Mouse (Mus musculus) embryonic fibroblast, embryonic 13.5 days (primary cell): ENCODE data around the gene Ifi203. TPM values are rescaled to one million over a fixed set of nuclear protein-coding genes. Genes with fewer than 3 reads are reported as not detected.
"Not testable (repeated sequence)": the region's sequence is repeated elsewhere in the genome, so short reads cannot be mapped to it uniquely, and the experiment has no call there.

ENCODE experiments used
- H3K27ac ChIP-seq: 2 replicates; pipeline ENCODE4 v1.5.1; 2012; ENCODE audit warnings: low read length, control low read depth, inconsistent platforms; ENCODE audit not compliant: insufficient read depth
- H3K4me1 ChIP-seq: 2 replicates; pipeline ENCODE4 v1.6.1; 2011; ENCODE audit warnings: low read length; ENCODE audit not compliant: control insufficient read depth, insufficient read depth
- H3K4me3 ChIP-seq: 2 replicates; pipeline ENCODE4 v1.5.1; 2011; ENCODE audit warnings: mild to moderate bottlenecking, control low read depth, low read length; ENCODE audit not compliant: insufficient read depth
- CTCF ChIP-seq: IDR thresholded peaks from 2 replicates; pipeline ENCODE4 v1.5.1; 2011; ENCODE audit warnings: mild to moderate bottlenecking, control low read depth, low read length, moderate library complexity, borderline replicate concordance; ENCODE audit not compliant: insufficient read depth
- POLR2A ChIP-seq: IDR thresholded peaks from 2 replicates; pipeline ENCODE4 v1.6.1; 2011; ENCODE audit warnings: low read depth, mild to moderate bottlenecking, control low read depth, low read length, moderate library complexity
- polyA plus RNA-seq: library from polyadenylated mRNA; stranded (reverse); fragments of >200 nt; gene quantifications from 2 replicates; pipeline ENCODE4 v1.2.4, GENCODE M21; 2011; ENCODE audit warnings: low read depth; ENCODE audit not compliant: missing spikeins, insufficient read length

Ifi203 gene
- polyA plus RNA-seq, 1 experiment, result 9.6 TPM

GRCm38 (mm10) chr1:173914559-173914958, 27.9 kb downstream of the Ifi203 start:
- TF ChIP-seq POLR2A (no peak), CTCF (no peak)
- Histone ChIP-seq H3K4me3 (no peak overlapping the region), H3K4me1 (no peaks in the 10 kb centered on the region), H3K27ac (peak overlapping the region; percentile 40; the same call in 1 of the 2 replicates)

DNA sequence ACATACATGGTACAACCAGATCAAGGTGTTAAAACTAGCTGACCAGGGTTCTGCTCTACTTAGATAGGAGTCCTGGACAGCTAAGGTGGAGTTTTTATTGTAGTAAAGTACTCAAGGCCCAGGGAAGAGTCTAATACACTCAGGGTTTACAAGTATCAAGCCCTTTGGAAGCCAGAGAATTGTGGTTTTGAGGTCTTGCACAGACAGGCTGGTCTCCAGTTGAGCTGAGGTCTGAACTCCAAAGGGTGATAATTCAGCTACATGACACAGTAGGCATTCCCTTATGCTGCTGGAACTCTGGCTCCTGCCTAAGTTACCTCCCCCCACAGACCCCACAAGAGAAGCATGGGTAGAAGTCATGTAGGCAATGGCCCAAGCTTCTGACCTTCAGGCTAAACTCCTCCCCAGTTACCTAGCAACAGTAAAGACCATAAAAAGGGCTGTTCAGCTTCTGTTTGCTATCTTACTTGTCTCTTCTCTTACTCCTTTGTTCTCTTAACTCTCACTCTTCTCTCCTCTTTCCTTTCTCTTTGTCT, 29.1 kb downstream of the Ifi203 start:
- H3K4me1 ChIP-seq, H3K4me3 ChIP-seq: not testable (repeated sequence)
- peak overlapping the region; percentile 94 for H3K27ac ChIP-seq

- peak within 1 kb of the TSS; percentile 30 for H3K4me3 ChIP-seq
- H3K4me1 ChIP-seq, result not testable (repeated sequence)
- H3K27ac ChIP-seq, result peak within 1 kb of the TSS; percentile 97
- TF ChIP-seq POLR2A, result peak; percentile 58
Observed at GRCm38 (mm10) chr1:173912548-173913255, 29.8 kb downstream of the Ifi203 start, which contains the start of gene Ifi211. Gene Ifi211, minus strand, starts transcription at chr1:173913046.

GRCm38 (mm10) chr1:173911808-173912464, 30.5 kb downstream of the Ifi203 start:
- Histone ChIP-seq H3K27ac (no peak overlapping the region), H3K4me3 (peak overlapping the region; percentile 15), H3K4me1 (no peaks in the 10 kb centered on the region)
- TF ChIP-seq POLR2A (no peak), CTCF (no peak)

DNA sequence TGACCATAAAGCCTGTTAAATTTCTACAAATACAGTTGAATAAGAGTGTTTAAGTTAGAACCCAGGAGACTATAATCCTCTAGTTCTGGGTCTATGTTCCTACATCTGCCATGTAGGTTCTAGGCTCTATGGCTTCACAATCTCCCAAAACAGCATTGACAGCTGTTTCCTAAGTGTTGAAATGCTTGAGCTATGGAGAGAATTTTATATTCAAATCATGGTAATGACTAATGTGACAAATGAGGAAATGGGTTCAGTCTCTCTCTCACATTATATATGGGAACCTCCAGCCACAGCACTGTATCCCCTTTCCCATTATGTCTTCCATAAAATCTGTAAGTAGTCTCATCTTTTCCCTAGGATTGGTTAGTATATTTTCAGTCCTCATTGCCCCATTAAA, 34.1 kb downstream of the Ifi203 start:
- not testable (repeated sequence) for H3K4me3 ChIP-seq, H3K27ac ChIP-seq, H3K4me1 ChIP-seq

DNA sequence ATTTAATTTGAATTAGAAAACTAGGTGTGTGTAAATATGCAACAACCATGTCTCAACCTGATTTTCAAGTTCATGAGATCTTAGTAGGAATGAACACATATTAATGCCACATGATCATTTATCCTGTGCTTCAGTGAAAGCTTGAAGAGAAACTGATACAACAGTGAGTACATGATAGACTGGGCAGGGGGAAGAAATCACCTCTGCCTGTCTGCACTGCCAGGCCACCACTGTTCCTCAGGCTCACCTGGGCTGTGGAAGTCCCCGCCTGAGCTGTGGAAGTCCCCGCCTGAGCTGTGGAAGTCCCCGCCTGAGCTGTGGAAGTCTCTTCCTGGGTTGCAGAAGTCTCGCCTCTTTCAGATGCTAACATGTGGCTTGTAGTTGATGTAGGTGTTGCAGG, 36.6 kb downstream of the Ifi203 start:
- H3K4me3 ChIP-seq, H3K4me1 ChIP-seq, H3K27ac ChIP-seq: not testable (repeated sequence)

- not testable (repeated sequence) for H3K4me3 ChIP-seq, H3K4me1 ChIP-seq, H3K27ac ChIP-seq
Observed at GRCm38 (mm10) chr1:173889741-173890140, 52.7 kb downstream of the Ifi203 start.

DNA sequence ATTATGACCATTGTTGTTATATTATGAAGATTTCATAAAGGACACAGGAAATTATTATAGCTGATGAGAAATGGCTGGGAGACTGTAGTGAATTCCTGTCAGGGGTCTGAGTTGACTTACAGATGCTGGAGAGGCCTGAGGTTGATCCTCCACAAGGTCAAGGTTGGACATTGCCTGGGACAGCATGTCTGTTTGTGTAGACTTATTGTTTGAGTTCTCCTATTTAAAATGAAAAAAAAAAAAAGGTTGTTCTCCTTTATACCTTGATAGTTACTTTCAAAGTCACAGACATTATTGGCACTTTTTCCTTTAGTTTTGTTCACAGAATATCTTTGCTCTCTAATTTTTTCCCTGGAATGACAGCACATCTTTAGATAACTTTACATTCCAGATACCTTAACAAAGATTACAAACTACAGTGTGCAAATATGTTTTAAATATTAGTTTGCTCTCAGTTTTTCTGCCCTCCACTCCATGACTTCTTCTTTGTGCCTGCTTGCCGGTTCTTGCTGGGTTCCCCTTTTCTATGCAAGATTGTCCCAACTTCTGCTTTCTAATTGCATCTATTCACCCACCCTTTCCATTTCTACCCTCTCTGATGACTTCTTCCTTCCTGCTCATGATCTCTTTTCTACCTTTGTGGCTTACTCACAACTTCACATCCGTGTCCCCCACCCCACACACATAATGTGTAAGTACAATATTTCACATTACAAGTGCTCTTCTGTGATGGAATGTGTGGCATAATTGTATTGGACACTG, 55.3 kb downstream of the Ifi203 start:
- H3K4me1 ChIP-seq, H3K27ac ChIP-seq, H3K4me3 ChIP-seq: not testable (repeated sequence)

DNA sequence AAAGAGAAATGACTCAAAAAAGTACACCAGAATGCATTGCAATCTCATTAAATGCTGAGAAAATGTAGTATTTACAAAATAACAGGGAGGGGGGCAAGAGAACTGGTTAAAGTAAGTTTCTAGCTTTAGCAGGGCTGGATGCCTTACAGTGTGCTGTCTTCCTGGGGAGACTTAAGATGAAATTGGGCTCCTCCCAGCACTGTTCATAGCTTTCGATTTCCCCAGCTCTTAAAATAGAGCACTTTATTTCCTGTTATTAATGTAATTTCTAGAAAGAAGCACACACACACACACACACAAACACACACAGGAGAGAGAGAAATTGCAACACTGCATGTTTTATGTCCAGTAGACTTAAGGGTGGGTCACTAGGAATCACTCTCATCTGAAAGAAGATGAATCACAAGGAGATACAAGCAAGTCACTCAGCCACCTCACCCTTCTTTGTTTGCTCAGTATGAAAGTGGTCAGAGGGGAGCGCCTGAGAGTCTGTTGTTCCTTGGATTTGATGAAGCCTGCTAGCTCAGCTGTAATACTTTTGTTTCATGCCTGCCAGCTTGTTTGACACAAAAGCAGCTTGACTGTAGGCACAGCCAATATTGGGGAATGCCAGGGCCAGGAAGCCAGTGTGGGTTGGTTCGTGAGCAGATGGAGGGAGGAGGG, 62.3 kb downstream of the Ifi203 start:
- H3K4me3 ChIP-seq, H3K27ac ChIP-seq, H3K4me1 ChIP-seq: not testable (repeated sequence)

GRCm38 (mm10) chr1:173879225-173879987, 63.1 kb downstream of the Ifi203 start:
- H3K4me3 ChIP-seq, H3K4me1 ChIP-seq, H3K27ac ChIP-seq: not testable (repeated sequence)

- H3K4me1 ChIP-seq, H3K4me3 ChIP-seq, H3K27ac ChIP-seq: not testable (repeated sequence)
Observed at GRCm38 (mm10) chr1:173878264-173878663, 64.2 kb downstream of the Ifi203 start.

GRCm38 (mm10) chr1:173877125-173877524, 65.3 kb downstream of the Ifi203 start:
- H3K4me1 ChIP-seq, H3K27ac ChIP-seq, H3K4me3 ChIP-seq: not testable (repeated sequence)
